Mouse (Mus musculus) retina, postnatal 1 day (tissue): ENCODE data around the gene Stau1.
"Not testable (repeated sequence)": the region's sequence is repeated elsewhere in the genome, so short reads cannot be mapped to it uniquely, and the experiment has no call there.

ENCODE experiments used
- DNase-seq: peaks from one replicate; pipeline ENCODE4 v3.0.0-alpha.2; 2012

The Stau1 gene

GRCm38 (mm10) chr2:166995796-166996532 lies at the start of gene Stau1:
Stau1 (minus strand) TSS chr2:166996299.
- DNase-seq, result peak; percentile 98

- DNase-seq, result no peak
Measured at GRCm38 (mm10) chr2:167043400-167044121, 47.5 kb upstream of the Stau1 start.

- DNase-seq, result no peak
Measured at GRCm38 (mm10) chr2:167039386-167039785, 43.3 kb upstream of the Stau1 start.

- DNase-seq, result no peak
Measured at GRCm38 (mm10) chr2:167038716-167039115, 42.6 kb upstream of the Stau1 start.

GRCm38 (mm10) chr2:167038297-167038696 lies 42.2 kb upstream of the Stau1 start:
- no peak for DNase-seq

- no peak for DNase-seq
Measured at GRCm38 (mm10) chr2:167037710-167038109, 41.6 kb upstream of the Stau1 start.

GRCm38 (mm10) chr2:167030507-167030906 lies 34.4 kb upstream of the Stau1 start:
- no peak for DNase-seq

GRCm38 (mm10) chr2:167028553-167028952 lies 32.5 kb upstream of the Stau1 start:
- no peak for DNase-seq

GRCm38 (mm10) chr2:167019396-167019795 lies 23.3 kb upstream of the Stau1 start:
- DNase-seq, result no peak

GRCm38 (mm10) chr2:167015382-167015718 lies 19.3 kb upstream of the Stau1 start:
- DNase-seq, result no peak

GRCm38 (mm10) chr2:167014702-167015381 lies 18.7 kb upstream of the Stau1 start, which contains the start of gene Ddx27:
Ddx27 (plus strand) TSS chr2:167015193.
- peak; percentile 95 for DNase-seq

GRCm38 (mm10) chr2:167010546-167010945 lies 14.4 kb upstream of the Stau1 start:
- no peak for DNase-seq

GRCm38 (mm10) chr2:167009483-167009882 lies 13.4 kb upstream of the Stau1 start:
- DNase-seq, result no peak

- not testable (repeated sequence) for DNase-seq
Measured at GRCm38 (mm10) chr2:167007565-167007964, 11.5 kb upstream of the Stau1 start.

- no peak for DNase-seq
Measured at GRCm38 (mm10) chr2:167007001-167007491, 10.9 kb upstream of the Stau1 start.

- no peak for DNase-seq
Measured at GRCm38 (mm10) chr2:167006355-167006754, 10.3 kb upstream of the Stau1 start.

- DNase-seq, result peak; percentile 83
Measured at GRCm38 (mm10) chr2:167004099-167004854, 8.2 kb upstream of the Stau1 start.

GRCm38 (mm10) chr2:167001486-167001885 lies 5.4 kb upstream of the Stau1 start:
- DNase-seq, result no peak

GRCm38 (mm10) chr2:166996533-166996894 lies 415 bp upstream of the Stau1 start:
- no peak for DNase-seq

- DNase-seq, result peak; percentile 74
Measured at GRCm38 (mm10) chr2:166995021-166995795, 891 bp downstream of the Stau1 start.

- DNase-seq, result no peak
Measured at GRCm38 (mm10) chr2:166991945-166992344, 4.2 kb downstream of the Stau1 start.

GRCm38 (mm10) chr2:166990861-166991260 lies 5.2 kb downstream of the Stau1 start:
- no peak for DNase-seq
